Mouse (Mus musculus) CH12.LX (cell line): Measurements from ENCODE around the gene Gm20431. TPM values are rescaled to one million over a fixed set of nuclear protein-coding genes. Genes with fewer than 3 reads are reported as not detected.

ENCODE experiments used
- DNase-seq: peaks from one replicate; pipeline ENCODE4 v3.0.0-alpha.2; 2013; ENCODE audit errors: extremely low read depth
- H3K27ac ChIP-seq: 2 replicates; pipeline ENCODE4 v1.5.1; 2012; ENCODE audit warnings: low read depth, mild to moderate bottlenecking, control low read depth, moderate library complexity; ENCODE audit not compliant: insufficient read depth
- H3K27me3 ChIP-seq: replicated peaks from 2 replicates; pipeline ENCODE3; 2012; ENCODE audit warnings: inconsistent platforms
- H3K36me3 ChIP-seq, 2 experiments: replicated peaks in 1 of 2; 2 replicates each; pipeline versions ENCODE3 to v1.6.1; 2012; ENCODE audit warnings: inconsistent platforms in 1 of 2, low read length in 1 of 2, mild to moderate bottlenecking in 1 of 2, mixed read lengths in 1 of 2, moderate library complexity in 1 of 2; ENCODE audit not compliant: control insufficient read depth in 1 of 2, insufficient read depth in 1 of 2
- H3K4me1 ChIP-seq, 2 experiments: 2 replicates each; pipeline ENCODE4 v1.6.1; 2012; ENCODE audit warnings: inconsistent platforms in 1 of 2, moderate library complexity in 1 of 2; ENCODE audit not compliant: insufficient read depth in 2 of 2, control insufficient read depth in 1 of 2
- H3K4me2 ChIP-seq: 2 replicates; pipeline ENCODE4 v1.6.1; 2012; ENCODE audit warnings: low read depth, mild to moderate bottlenecking, control low read depth; ENCODE audit not compliant: poor library complexity, insufficient read depth, severe bottlenecking
- H3K4me3 ChIP-seq, 3 experiments: fragments of 150-350 bp in 1 of 3; sonication (generic) in 1 of 3; replicated peaks in 1 of 3; 2 replicates each; pipeline versions ENCODE3 to v1.5.1; 2011 to 2012; ENCODE audit warnings: low read depth in 2 of 3, low read length in 2 of 3, mild to moderate bottlenecking in 2 of 3, moderate library complexity in 2 of 3, control low read depth in 1 of 3, improper control_type of control experiment in 1 of 3, inconsistent platforms in 1 of 3, mixed read lengths in 1 of 3; ENCODE audit not compliant: poor library complexity in 1 of 3
- H3K79me2 ChIP-seq: replicated peaks from 2 replicates; pipeline ENCODE4 v1.6.1; 2012; ENCODE audit warnings: mild to moderate bottlenecking, moderate library complexity; ENCODE audit not compliant: control insufficient read depth, poor library complexity, insufficient read depth, severe bottlenecking; ENCODE audit errors: extremely low read depth
- H3K9ac ChIP-seq: 2 replicates; pipeline ENCODE4 v1.6.1; 2012; ENCODE audit warnings: low read depth, mild to moderate bottlenecking, control low read depth, moderate library complexity; ENCODE audit not compliant: insufficient read depth
- H3K9me3 ChIP-seq: replicated peaks from 2 replicates; pipeline ENCODE3; 2012; ENCODE audit warnings: low read length, inconsistent platforms, mixed read lengths
- BHLHE40 ChIP-seq: IDR thresholded peaks from 2 replicates; pipeline ENCODE4 v1.6.1; 2011; ENCODE audit warnings: mild to moderate bottlenecking, low read depth, low read length, improper control_type of control experiment
- CHD1 ChIP-seq: IDR thresholded peaks from 2 replicates; pipeline ENCODE4 v1.6.1; 2012; ENCODE audit warnings: low read depth, low read length, improper control_type of control experiment, inconsistent platforms
- CHD2 ChIP-seq: IDR thresholded peaks from 2 replicates; pipeline ENCODE4 v1.6.1; 2011; ENCODE audit warnings: low read length, improper control_type of control experiment
- CTCF ChIP-seq, 2 experiments: IDR thresholded peaks in 1 of 2; conservative IDR thresholded peaks in 1 of 2; 2 replicates each; pipeline ENCODE4 v1.5.1; 2011 to 2012; ENCODE audit warnings: low read depth in 2 of 2, low read length in 2 of 2, improper control_type of control experiment in 1 of 2, inconsistent platforms in 1 of 2, mild to moderate bottlenecking in 1 of 2, moderate library complexity in 1 of 2
- E2F4 ChIP-seq: IDR thresholded peaks from 2 replicates; pipeline ENCODE4 v1.6.1; 2011; ENCODE audit warnings: low read depth, low read length, improper control_type of control experiment; ENCODE audit not compliant: insufficient replicate concordance
- ELF1 ChIP-seq: IDR thresholded peaks from 2 replicates; pipeline ENCODE4 v1.6.1; 2014; ENCODE audit warnings: low read depth, mild to moderate bottlenecking, inconsistent platforms, low read length, improper control_type of control experiment
- EP300 ChIP-seq: IDR thresholded peaks from 2 replicates; pipeline ENCODE4 v1.6.1; 2011; ENCODE audit warnings: low read length, improper control_type of control experiment
- ETS1 ChIP-seq: conservative IDR thresholded peaks from 2 replicates; pipeline ENCODE4 v1.6.1; 2012; ENCODE audit warnings: low read depth, mild to moderate bottlenecking, inconsistent platforms, low read length, improper control_type of control experiment, moderate library complexity
- GABPA ChIP-seq: IDR thresholded peaks from 2 replicates; pipeline ENCODE4 v1.6.1; 2012; ENCODE audit warnings: low read depth, low read length, improper control_type of control experiment, inconsistent platforms; ENCODE audit not compliant: insufficient replicate concordance
- HCFC1 ChIP-seq: IDR thresholded peaks from 2 replicates; pipeline ENCODE4 v1.6.1; 2012; ENCODE audit warnings: low read depth, mild to moderate bottlenecking, inconsistent platforms, low read length, improper control_type of control experiment
- IRF4 ChIP-seq: IDR thresholded peaks from 2 replicates; pipeline ENCODE4 v1.6.1; 2014; ENCODE audit warnings: low read depth, mild to moderate bottlenecking, inconsistent platforms, low read length, improper control_type of control experiment
- JUN ChIP-seq: IDR thresholded peaks from 2 replicates; pipeline ENCODE4 v1.6.1; 2011; ENCODE audit warnings: low read depth, mild to moderate bottlenecking, low read length, improper control_type of control experiment, moderate library complexity; ENCODE audit not compliant: insufficient read depth
- JUND ChIP-seq: conservative IDR thresholded peaks from 2 replicates; pipeline ENCODE4 v1.6.1; 2011; ENCODE audit warnings: low read depth, low read length, improper control_type of control experiment
- MAFK ChIP-seq: IDR thresholded peaks from 2 replicates; pipeline ENCODE4 v1.6.1; 2011; ENCODE audit warnings: low read length, improper control_type of control experiment; ENCODE audit not compliant: insufficient replicate concordance
- MAZ ChIP-seq: IDR thresholded peaks from 2 replicates; pipeline ENCODE4 v1.6.1; 2012; ENCODE audit warnings: low read depth, mild to moderate bottlenecking, inconsistent platforms, low read length, improper control_type of control experiment, moderate library complexity
- MEF2A ChIP-seq: IDR thresholded peaks from 2 replicates; pipeline ENCODE4 v1.6.1; 2014; ENCODE audit warnings: low read depth, mild to moderate bottlenecking, inconsistent platforms, low read length, improper control_type of control experiment, borderline replicate concordance
- MXI1 ChIP-seq: IDR thresholded peaks from 2 replicates; pipeline ENCODE4 v1.6.1; 2011; ENCODE audit warnings: mild to moderate bottlenecking, low read depth, low read length, improper control_type of control experiment
- NELFE ChIP-seq: IDR thresholded peaks from 2 replicates; pipeline ENCODE4 v1.6.1; 2011; ENCODE audit warnings: low read depth, low read length, improper control_type of control experiment
- NRF1 ChIP-seq: IDR thresholded peaks from 2 replicates; pipeline ENCODE4 v1.6.1; 2014; ENCODE audit warnings: low read depth, mild to moderate bottlenecking, inconsistent platforms, low read length, improper control_type of control experiment, moderate library complexity
- POLR2A ChIP-seq: IDR thresholded peaks from 2 replicates; pipeline ENCODE4 v1.6.1; 2011; ENCODE audit warnings: low read depth, mild to moderate bottlenecking, improper control_type of control experiment, low read length
- POLR2AphosphoS2 ChIP-seq: IDR thresholded peaks from 2 replicates; pipeline ENCODE4 v1.6.1; 2011; ENCODE audit warnings: low read depth, low read length, improper control_type of control experiment
- RAD21 ChIP-seq: IDR thresholded peaks from 2 replicates; pipeline ENCODE4 v1.6.1; 2011; ENCODE audit warnings: low read depth, mild to moderate bottlenecking, low read length, improper control_type of control experiment, moderate library complexity
- RCOR1 ChIP-seq: conservative IDR thresholded peaks from 2 replicates; pipeline ENCODE4 v1.6.1; 2012; ENCODE audit warnings: low read depth, mild to moderate bottlenecking, inconsistent platforms, low read length, improper control_type of control experiment
- SIN3A ChIP-seq: IDR thresholded peaks from 2 replicates; pipeline ENCODE4 v1.6.1; 2012; ENCODE audit warnings: low read length, improper control_type of control experiment, inconsistent platforms
- SMC3 ChIP-seq: IDR thresholded peaks from 2 replicates; pipeline ENCODE4 v1.6.1; 2011; ENCODE audit warnings: low read depth, low read length, improper control_type of control experiment
- TBP ChIP-seq: conservative IDR thresholded peaks from 2 replicates; pipeline ENCODE4 v1.6.1; 2011; ENCODE audit warnings: low read depth, low read length, improper control_type of control experiment
- TCF12 ChIP-seq: IDR thresholded peaks from 2 replicates; pipeline ENCODE4 v1.6.1; 2014; ENCODE audit warnings: low read depth, mild to moderate bottlenecking, inconsistent platforms, low read length, improper control_type of control experiment
- UBTF ChIP-seq: IDR thresholded peaks from 2 replicates; pipeline ENCODE4 v1.6.1; 2012; ENCODE audit warnings: low read depth, mild to moderate bottlenecking, inconsistent platforms, low read length, improper control_type of control experiment, moderate library complexity
- USF1 ChIP-seq: IDR thresholded peaks from 2 replicates; pipeline ENCODE4 v1.6.1; 2014; ENCODE audit warnings: low read depth, mild to moderate bottlenecking, inconsistent platforms, low read length, improper control_type of control experiment
- USF2 ChIP-seq: conservative IDR thresholded peaks from 2 replicates; pipeline ENCODE4 v1.6.1; 2011; ENCODE audit warnings: low read depth, low read length, improper control_type of control experiment
- ZC3H11A ChIP-seq: IDR thresholded peaks from 2 replicates; pipeline ENCODE4 v1.6.1; 2012; ENCODE audit warnings: low read depth, mild to moderate bottlenecking, inconsistent platforms, low read length, improper control_type of control experiment
- ZKSCAN1 ChIP-seq: IDR thresholded peaks from 2 replicates; pipeline ENCODE4 v1.6.1; 2012; ENCODE audit warnings: low read depth, inconsistent platforms, low read length, improper control_type of control experiment, borderline replicate concordance
- ZMIZ1 ChIP-seq: IDR thresholded peaks from 2 replicates; pipeline ENCODE4 v1.6.1; 2012; ENCODE audit warnings: low read depth, mild to moderate bottlenecking, inconsistent platforms, low read length, improper control_type of control experiment
- ZNF384 ChIP-seq: IDR thresholded peaks from 2 replicates; pipeline ENCODE4 v1.6.1; 2012; ENCODE audit warnings: low read depth, low read length, improper control_type of control experiment, inconsistent platforms
- dilution Hi-C: fragments of 300-500 bp; cut with MboI; formaldehyde crosslinking; loops from 2 replicates; pipeline ENCODE4 v1.14.3; 2020; ENCODE audit warnings: low sequenced_read_pairs; ENCODE audit not compliant: extremely low pct_unique_long_range_greater_than_20kb, extremely low pct_ligation_motif_present
- in situ Hi-C: fragments of 300-500 bp; cut with MboI; formaldehyde crosslinking; loops from 3 replicates; pipeline ENCODE4 v1.14.3; 2019; ENCODE audit warnings: low sequenced_read_pairs, low pct_ligation_motif_present, low pct_unique_long_range_greater_than_20kb, mixed read lengths
- polyA plus RNA-seq: library from polyadenylated mRNA; unstranded; fragments of >175 nt; gene quantifications from 2 replicates; pipeline ENCODE4 v1.2.1, GENCODE M21; 2012; ENCODE audit warnings: low read depth; ENCODE audit not compliant: insufficient read length
- total RNA-seq, 2 experiments: library from RNA; depleted of rRNA; stranded (reverse); fragments of 300-350 nt in 1 of 2; fragments of >200 nt in 1 of 2; gene quantifications; 2 replicates each; pipeline ENCODE4 v1.2.3; 2012 to 2014

Gm20431 gene
- total and polyA plus RNA-seq, 3 experiments: 2.4 to 15.0 TPM; not detected in 1

- no peak for DNase-seq
Measured at GRCm38 (mm10) chr2:167688498-167689451, 27.5 kb upstream of the Gm20431 start, which contains the start of gene Cebpb. TSS of gene Cebpb (plus strand) at chr2:167688915.

GRCm38 (mm10) chr2:167688126-167688497, 26.8 kb upstream of the Gm20431 start:
- Histone ChIP-seq H3K4me3 (peak overlapping the region in 1 of 3 experiments; percentile 88), H3K27me3 (peaks cover 82% of the 10 kb centered on the region), H3K4me2 (peak overlapping the region; percentile 47; the same call in 1 of the 2 replicates), H3K36me3 (no peaks in the 10 kb centered on the region), H3K9me3 (peaks cover 8% of the 10 kb centered on the region), H3K9ac (0 out of 2 replicates have a peak overlapping the region, but pooled peaks have one; percentile 72), H3K4me1 (peaks cover 0 to 19% of the 10 kb centered on the region in 2 experiments; a peak in 3 of 4 replicates), H3K27ac (no peak overlapping the region), H3K79me2 (no peaks in the 10 kb centered on the region; the same call in 1 of the 2 replicates)
- in situ Hi-C loops (loop anchor here (5.0 kb wide), 1 partner anchor 209 kb away; no protein-coding TSS in a partner anchor), dilution Hi-C loops (loop anchor here (25.0 kb wide), 1 partner anchor 199 kb away; no protein-coding TSS in a partner anchor)
- DNase-seq: no peak
- no peak for TF ChIP-seq ZKSCAN1
- no peak for TF ChIP-seq RAD21
- no peak for TF ChIP-seq CHD2
- no peak for TF ChIP-seq POLR2AphosphoS2
- TF ChIP-seq EP300: no peak
- TF ChIP-seq MAZ: no peak
- no peak for TF ChIP-seq ZMIZ1
- TF ChIP-seq USF2: no peak
- TF ChIP-seq ETS1: no peak
- TF ChIP-seq E2F4: no peak
- no peak for TF ChIP-seq MXI1
- no peak for TF ChIP-seq ZC3H11A
- no peak for TF ChIP-seq JUND
- TF ChIP-seq GABPA: no peak
- TF ChIP-seq MEF2A: no peak
- no peak for TF ChIP-seq CTCF (conservative IDR thresholded peaks at IDR 0.05 in 1 of 2, IDR thresholded peaks at IDR 0.05 in 1 of 2; ENCODE audit: low read depth in 2 of 2, low read length in 2 of 2)

More at GRCm38 (mm10) chr2:167688498-167689451, 27.5 kb upstream of the Gm20431 start, which contains the start of gene Cebpb:
- in situ Hi-C loops: loop anchor here (5.0 kb wide), 1 partner anchor 209 kb away; no protein-coding TSS in a partner anchor
- Histone ChIP-seq H3K4me2 (peak within 1 kb of the TSS; percentile 47), H3K36me3 (no peaks in the 10 kb centered on the region), H3K9ac (peak within 1 kb of the TSS; percentile 72), H3K27me3 (peaks cover 81% of the 10 kb centered on the region), H3K4me3 (peak within 1 kb of the TSS; percentile 34 to 88 (median 35)), H3K27ac (peak within 1 kb of the TSS; percentile 96)
- dilution Hi-C loops: loop anchor here (25.0 kb wide), 1 partner anchor 199 kb away; no protein-coding TSS in a partner anchor
- TF ChIP-seq JUN (no peak), UBTF (0 out of 2 replicates have a peak, but pooled peaks have one; percentile 37), ELF1 (no peak; the same call in 1 of the 2 replicates), TCF12 (peak; percentile 54; the same call in 1 of the 2 replicates), GABPA (no peak), RAD21 (peak; percentile 47), CHD2 (peak; percentile 13; the same call in 1 of the 2 replicates), MEF2A (no peak), USF1 (no peak), RCOR1 (no peak), SIN3A (0 out of 2 replicates have a peak, but pooled peaks have one; percentile 44), MXI1 (peak; percentile 60; the same call in 1 of the 2 replicates), E2F4 (no peak), MAFK (no peak), IRF4 (peak; percentile 29; the same call in 1 of the 2 replicates), CTCF (conservative IDR thresholded peaks at IDR 0.05 in 1 of 2, IDR thresholded peaks at IDR 0.05 in 1 of 2; ENCODE audit: low read depth in 2 of 2, low read length in 2 of 2) (peak in 1 of 2 experiments; percentile 69; a peak in 2 of 4 replicates), MAZ (0 out of 2 replicates have a peak, but pooled peaks have one; percentile 31), TBP (no peak), ZMIZ1 (peak; percentile 37; the same call in 1 of the 2 replicates), HCFC1 (no peak), POLR2AphosphoS2 (no peak), POLR2A (peak; percentile 68), ZC3H11A (no peak), BHLHE40 (peak; percentile 82), NELFE (0 out of 2 replicates have a peak, but pooled peaks have one; percentile 47), ETS1 (no peak), NRF1 (peak; percentile 47), SMC3 (peak; percentile 81), ZNF384 (no peak), CHD1 (no peak)
- TF ChIP-seq, all 38 proteins: peak for 15
- H3K9me3 ChIP-seq: peaks cover 8% of the 10 kb centered on the region
- no peaks in the 10 kb centered on the region; the same call in 1 of the 2 replicates for H3K79me2 ChIP-seq
- H3K4me1 ChIP-seq: peaks cover 0 to 15% of the 10 kb centered on the region in 2 experiments; a peak in 3 of 4 replicates
